Mouse (Mus musculus) lung, embryonic 14.5 days (tissue): ENCODE measurements at regions not wholly inside any gene's neighbourhood (a gene's known extent, or its start where the extent isn't known, plus 50 kb on each side); places are given as distances from the start of the nearest gene placed in this dataset.
A peak's percentile ranks its signal among the peaks of the same experiment; 100 is the strongest.

ENCODE experiments used
- ATAC-seq: fragments of 200-750 bp; cut with Nextera tagmentation; 2 replicates; pipeline ENCODE4 v1.8.0; 2017; ENCODE audit warnings: mild to moderate bottlenecking, moderate TSS enrichment, moderate library complexity; ENCODE audit not compliant: insufficient read depth
- DNase-seq: peaks from one replicate; pipeline ENCODE4 v3.0.0-alpha.2; 2015
- H3K27ac ChIP-seq: fragments of 300-500 bp; sonication (generic); 2 replicates; pipeline ENCODE4 v1.5.1; 2014; ENCODE audit warnings: low read depth, mild to moderate bottlenecking, moderate library complexity
- H3K27me3 ChIP-seq: fragments of 300-500 bp; sonication (generic); 2 replicates; pipeline ENCODE4 v1.6.1; 2014; ENCODE audit warnings: low read length, control low read depth; ENCODE audit not compliant: insufficient read depth
- H3K36me3 ChIP-seq: fragments of 300-500 bp; sonication (generic); 2 replicates; pipeline ENCODE4 v1.6.1; 2014; ENCODE audit warnings: control low read depth; ENCODE audit not compliant: insufficient read depth
- H3K4me1 ChIP-seq: fragments of 300-500 bp; sonication (generic); 2 replicates; pipeline ENCODE4 v1.6.1; 2014; ENCODE audit warnings: antibody characterized with exemption, control low read depth; ENCODE audit not compliant: insufficient read depth
- H3K4me2 ChIP-seq: fragments of 300-500 bp; sonication (generic); 2 replicates; pipeline ENCODE4 v1.6.1; 2014; ENCODE audit warnings: mild to moderate bottlenecking
- H3K4me3 ChIP-seq: fragments of 300-500 bp; sonication (generic); 2 replicates; pipeline ENCODE4 v1.5.1; 2014; ENCODE audit warnings: low read depth, low read length
- H3K9ac ChIP-seq: fragments of 300-500 bp; sonication (generic); 2 replicates; pipeline ENCODE4 v1.6.1; 2014
- H3K9me3 ChIP-seq: fragments of 300-500 bp; sonication (generic); 2 replicates; pipeline ENCODE4 v1.6.1; 2016; ENCODE audit warnings: low read depth, low read length, control low read depth
- CTCF ChIP-seq: IDR thresholded peaks from 2 replicates; pipeline ENCODE4 v1.5.1; 2016; ENCODE audit warnings: antibody characterized with exemption, low read depth
- WGBS: fragments of 180-500 bp; shearing (Covaris S2); extraction: QIAGEN DNeasy Blood & Tissue Kit; methylation state at CpG from one replicate; pipeline ENCODE4 v1.1.7; 2014; 5-methylcytosine and 5-hydroxymethylcytosine counted together

DNA sequence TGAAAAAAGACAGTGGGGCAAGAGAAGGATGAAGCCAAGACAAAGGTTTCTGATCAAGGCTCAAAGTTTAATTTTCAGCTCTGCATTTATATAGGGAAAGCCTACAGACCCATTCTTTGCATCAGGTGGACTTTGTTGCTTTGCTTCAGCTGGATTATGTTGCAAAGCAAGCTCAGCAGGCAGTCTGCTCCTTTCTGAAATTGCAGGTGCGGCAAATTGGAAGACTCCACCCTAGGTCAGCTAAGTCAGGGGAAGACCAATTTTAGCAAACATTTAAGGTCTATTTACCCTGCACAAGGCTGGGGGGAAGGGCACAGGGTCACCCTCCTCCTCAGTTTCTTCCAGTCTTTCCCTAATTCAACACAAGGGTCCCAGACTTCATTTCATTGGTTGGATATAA, 502.3 kb downstream of the Sh2d4b start:
- 83% methylated on average over 1 of the region's 1 CpGs for WGBS

DNA sequence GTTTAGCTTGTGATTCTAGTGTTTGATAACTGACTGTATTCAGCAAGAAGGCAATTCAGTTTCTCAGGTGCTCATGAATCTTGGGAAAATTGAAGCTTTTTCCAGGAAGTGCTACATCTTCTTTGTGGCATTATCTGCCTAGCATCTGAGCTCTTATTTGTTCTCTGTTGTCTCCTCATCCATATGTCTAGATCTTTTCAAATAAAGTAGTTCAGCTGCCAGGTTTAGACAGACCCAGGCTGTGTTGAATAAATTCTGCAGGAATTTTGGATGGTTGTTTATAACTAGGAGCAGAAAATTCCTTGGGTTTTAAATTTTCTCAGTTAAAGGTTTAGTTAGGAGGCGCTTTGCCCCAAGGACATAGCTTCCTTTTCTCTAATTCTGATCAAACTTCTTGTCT, 511.5 kb downstream of the Sh2d4b start:
- Histone ChIP-seq H3K4me3 (no peak overlapping the region), H3K9ac (no peak overlapping the region), H3K27me3 (no peaks in the 10 kb centered on the region), H3K36me3 (no peaks in the 10 kb centered on the region), H3K4me2 (no peak overlapping the region), H3K27ac (no peak overlapping the region), H3K9me3 (no peaks in the 10 kb centered on the region), H3K4me1 (no peaks in the 10 kb centered on the region)
- ATAC-seq (no peak), DNase-seq (no peak)
- no peak for TF ChIP-seq CTCF
- WGBS, result 92% methylated on average over 1 of the region's 1 CpGs

More for the DNA sequence above, 502.3 kb downstream of the Sh2d4b start:
- Histone ChIP-seq H3K4me3 (no peak overlapping the region), H3K36me3 (no peaks in the 10 kb centered on the region), H3K4me1 (no peaks in the 10 kb centered on the region), H3K4me2 (no peak overlapping the region), H3K27me3 (no peaks in the 10 kb centered on the region), H3K9ac (no peak overlapping the region), H3K27ac (no peak overlapping the region), H3K9me3 (no peaks in the 10 kb centered on the region)
- no peak for TF ChIP-seq CTCF
- DNase-seq (no peak), ATAC-seq (no peak)

DNA sequence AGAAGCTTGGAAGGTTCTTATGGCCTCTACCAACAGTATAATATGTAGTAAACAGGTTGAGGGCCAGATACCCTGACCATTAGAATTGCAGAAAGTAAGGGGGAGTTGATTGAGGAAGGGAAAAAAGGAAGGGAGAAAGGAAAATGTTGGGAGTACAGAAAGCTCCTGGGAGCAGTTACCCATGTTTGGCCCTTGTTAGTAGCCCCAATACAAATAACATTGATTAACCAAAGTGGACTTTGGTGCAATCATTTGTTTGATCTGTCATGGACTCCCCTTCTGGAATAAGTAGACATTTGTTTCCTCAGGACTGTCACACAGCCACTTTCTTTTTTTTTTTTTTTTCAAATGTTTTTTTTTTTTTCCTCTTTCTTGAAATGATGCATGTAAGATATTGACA, 513.4 kb downstream of the Sh2d4b start:
- Histone ChIP-seq H3K27me3 (no peaks in the 10 kb centered on the region), H3K9me3 (no peaks in the 10 kb centered on the region), H3K36me3 (no peaks in the 10 kb centered on the region), H3K4me3 (no peak overlapping the region), H3K9ac (no peak overlapping the region), H3K4me1 (no peaks in the 10 kb centered on the region), H3K4me2 (no peak overlapping the region), H3K27ac (no peak overlapping the region)
- no peak for ATAC-seq
- DNase-seq, result no peak
- no peak for TF ChIP-seq CTCF

DNA sequence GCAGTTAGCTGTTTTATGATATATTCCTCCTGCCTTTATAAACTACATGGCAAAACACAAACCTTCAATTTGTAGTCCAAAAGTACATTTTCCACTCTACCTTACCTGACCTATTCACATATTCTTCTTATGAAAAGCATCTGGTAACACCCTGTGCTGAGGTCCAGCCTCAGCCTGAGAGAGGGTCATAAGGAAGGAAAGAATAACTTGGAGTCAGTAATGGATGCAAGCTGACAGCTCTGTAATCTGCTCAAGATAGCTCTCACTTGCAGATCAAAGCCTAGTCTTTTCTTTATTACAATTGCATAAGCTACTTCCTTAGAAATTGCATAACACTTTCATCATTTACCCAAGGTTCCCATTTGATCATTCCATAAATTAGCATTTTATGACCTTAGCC, 528.7 kb downstream of the Sh2d4b start:
- H3K9me3 ChIP-seq, result no peaks in the 10 kb centered on the region
- ATAC-seq, result no peak
- no peak for TF ChIP-seq CTCF
- no peak overlapping the region for H3K27ac ChIP-seq
- no peak overlapping the region for H3K9ac ChIP-seq
- H3K4me1 ChIP-seq, result no peaks in the 10 kb centered on the region
- no peak for DNase-seq
- H3K27me3 ChIP-seq, result no peaks in the 10 kb centered on the region
- no peaks in the 10 kb centered on the region for H3K36me3 ChIP-seq
- H3K4me3 ChIP-seq, result no peak overlapping the region
- no peak overlapping the region for H3K4me2 ChIP-seq

DNA sequence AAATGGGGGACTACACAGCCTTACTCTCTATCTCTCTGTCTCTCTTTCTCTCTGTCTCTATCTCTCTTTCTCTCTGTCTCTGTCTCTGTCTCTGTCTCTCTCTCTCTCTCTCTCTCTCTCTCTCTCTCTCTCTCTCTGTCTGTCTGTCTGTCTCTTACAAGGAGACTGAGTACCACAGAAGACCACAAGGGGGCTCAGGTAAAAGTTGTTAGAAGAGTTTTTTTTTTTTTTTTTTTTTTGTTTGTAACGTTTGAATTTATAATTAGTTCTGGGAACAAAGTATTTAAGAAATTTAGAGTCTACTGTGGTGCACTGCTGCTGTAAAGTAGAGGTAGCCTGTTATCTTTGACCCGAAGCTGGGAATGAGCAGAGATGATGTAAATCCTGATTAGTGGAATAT, 530.2 kb downstream of the Sh2d4b start:
- DNase-seq, result peak; percentile 3
- 64% methylated on average over 2 of the region's 2 CpGs for WGBS
- Histone ChIP-seq H3K9ac (no peak overlapping the region), H3K4me3 (no peak overlapping the region), H3K27me3 (no peaks in the 10 kb centered on the region), H3K27ac (no peak overlapping the region), H3K9me3 (no peaks in the 10 kb centered on the region), H3K4me1 (no peaks in the 10 kb centered on the region), H3K4me2 (no peak overlapping the region), H3K36me3 (no peaks in the 10 kb centered on the region)
- ATAC-seq, result no peak
- TF ChIP-seq CTCF, result no peak
